Mouse (Mus musculus): ENCODE results near the gene Fzd9. TPM values are rescaled to one million over a fixed set of nuclear protein-coding genes. Genes with fewer than 3 reads are reported as not detected.

The Fzd9 gene
- total and polyA plus RNA-seq, 3 experiments, result not detected

DNA sequence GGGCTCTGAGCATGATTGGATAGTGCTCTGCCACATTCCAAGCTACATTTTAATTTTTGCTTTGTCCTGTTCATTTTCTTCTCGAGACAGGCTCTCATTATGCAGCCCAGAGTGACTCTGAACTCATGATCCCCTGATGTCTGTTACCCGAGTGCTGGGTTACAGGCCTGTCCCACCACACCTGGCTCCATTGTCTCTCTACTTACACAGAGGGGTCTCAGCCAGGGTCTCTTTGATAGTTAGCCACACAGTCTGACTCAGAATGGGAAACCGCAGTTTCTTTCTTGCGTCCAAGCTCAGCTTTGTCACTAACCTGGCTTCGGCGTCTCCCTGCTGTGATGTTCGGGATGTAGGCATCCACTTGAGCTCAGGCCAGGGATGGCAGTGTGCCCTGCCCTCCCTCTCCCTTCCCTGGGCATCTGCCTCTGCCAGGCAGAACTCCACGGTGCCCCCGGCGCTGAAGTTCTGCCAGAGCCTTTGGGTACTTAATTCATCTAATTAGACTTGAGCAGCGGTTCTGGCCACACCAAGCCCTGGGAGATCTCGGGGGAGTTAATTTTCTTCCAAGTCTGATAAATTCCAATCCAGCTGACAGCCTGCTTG is 20.6 kb upstream of the Fzd9 start:
- Histone ChIP-seq H3K9ac (ENCODE audit: insufficient read depth, low read depth) (no peak overlapping the region), H3K9me3 (replicated peaks; ENCODE audit: low read length) (no peaks in the 10 kb centered on the region), H3K27me3 (replicated peaks) (peaks cover 54% of the 10 kb centered on the region), H3K27ac (ENCODE audit: insufficient read depth, low read depth) (no peak overlapping the region), H3K4me3 (replicated peaks in 1 of 3; ENCODE audit: low read depth in 2 of 3, low read length in 2 of 3, poor library complexity in 1 of 3) (no peak overlapping the region), H3K4me2 (ENCODE audit: insufficient read depth, low read depth, poor library complexity, severe bottlenecking) (no peak overlapping the region), H3K4me1 (ENCODE audit: control insufficient read depth in 1 of 2, insufficient read depth in 2 of 2) (peaks cover 0 to 5% of the 10 kb centered on the region in 2 experiments; a peak in 3 of 4 replicates), H3K79me2 (replicated peaks; ENCODE audit: control insufficient read depth, extremely low read depth, insufficient read depth, poor library complexity, severe bottlenecking) (no peaks in the 10 kb centered on the region), H3K36me3 (replicated peaks in 1 of 2; ENCODE audit: control insufficient read depth in 1 of 2, insufficient read depth in 1 of 2, low read length in 1 of 2) (no peaks in the 10 kb centered on the region)
- TF ChIP-seq PAX5 (IDR thresholded peaks at IDR 0.05; ENCODE audit: low read length), result no peak
- no peak for TF ChIP-seq JUN (IDR thresholded peaks at IDR 0.05; ENCODE audit: insufficient read depth, low read depth, low read length)
- TF ChIP-seq SIN3A (IDR thresholded peaks at IDR 0.05; ENCODE audit: low read length), result no peak
- no peak for TF ChIP-seq POLR2A (IDR thresholded peaks at IDR 0.05; ENCODE audit: low read depth, low read length)
- no peak for TF ChIP-seq JUND (conservative IDR thresholded peaks at IDR 0.05; ENCODE audit: low read depth, low read length)
- TF ChIP-seq USF2 (conservative IDR thresholded peaks at IDR 0.05; ENCODE audit: low read depth, low read length), result no peak
- dilution Hi-C loops (cut with MboI; ENCODE audit: extremely low pct_ligation_motif_present, extremely low pct_unique_long_range_greater_than_20kb, low sequenced_read_pairs), result no loop called here
- in situ Hi-C loops (cut with MboI; ENCODE audit: low pct_ligation_motif_present, low pct_unique_long_range_greater_than_20kb, low sequenced_read_pairs), result no loop called here
- no peak for DNase-seq (ENCODE audit: extremely low read depth)

DNA sequence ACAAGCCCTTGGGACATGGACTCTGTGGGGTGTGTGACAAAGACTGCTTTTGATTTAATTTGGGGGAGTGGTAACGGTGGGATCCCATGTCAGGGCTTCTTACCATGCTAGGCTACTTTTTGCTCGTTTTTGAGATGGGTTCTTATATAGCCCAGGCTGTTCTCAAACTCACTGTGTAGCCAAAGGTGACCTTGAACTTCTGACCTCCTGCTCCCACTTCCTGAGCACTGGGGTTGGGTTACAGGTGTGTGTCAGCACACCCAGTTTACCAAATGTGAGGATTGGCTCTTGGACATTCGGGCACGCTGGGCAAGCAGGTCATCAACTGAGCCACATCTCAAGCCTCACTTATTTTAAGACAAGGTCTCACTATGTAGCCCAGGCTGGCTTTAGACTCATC is 19.3 kb upstream of the Fzd9 start:
- no peak overlapping the region for H3K4me3 ChIP-seq (replicated peaks in 1 of 3; ENCODE audit: low read depth in 2 of 3, low read length in 2 of 3, poor library complexity in 1 of 3)
- no peaks in the 10 kb centered on the region for H3K9me3 ChIP-seq (replicated peaks; ENCODE audit: low read length)
- no peaks in the 10 kb centered on the region for H3K79me2 ChIP-seq (replicated peaks; ENCODE audit: control insufficient read depth, extremely low read depth, insufficient read depth, poor library complexity, severe bottlenecking)
- no peaks in the 10 kb centered on the region for H3K36me3 ChIP-seq (replicated peaks in 1 of 2; ENCODE audit: control insufficient read depth in 1 of 2, insufficient read depth in 1 of 2, low read length in 1 of 2)
- in situ Hi-C loops (cut with MboI; ENCODE audit: low pct_ligation_motif_present, low pct_unique_long_range_greater_than_20kb, low sequenced_read_pairs), result no loop called here
- dilution Hi-C loops (cut with MboI; ENCODE audit: extremely low pct_ligation_motif_present, extremely low pct_unique_long_range_greater_than_20kb, low sequenced_read_pairs), result no loop called here
- no peak overlapping the region for H3K4me2 ChIP-seq (ENCODE audit: insufficient read depth, low read depth, poor library complexity, severe bottlenecking)
- H3K27ac ChIP-seq (ENCODE audit: insufficient read depth, low read depth), result no peak overlapping the region
- peaks cover 48% of the 10 kb centered on the region for H3K27me3 ChIP-seq (replicated peaks)
- DNase-seq (ENCODE audit: extremely low read depth), result no peak
- TF ChIP-seq JUN (IDR thresholded peaks at IDR 0.05; ENCODE audit: insufficient read depth, low read depth, low read length), result no peak
- TF ChIP-seq RCOR1 (conservative IDR thresholded peaks at IDR 0.05; ENCODE audit: low read depth, low read length), result no peak
- TF ChIP-seq ZKSCAN1 (IDR thresholded peaks at IDR 0.05; ENCODE audit: borderline replicate concordance, low read depth, low read length), result no peak
- no peak for TF ChIP-seq ZNF384 (IDR thresholded peaks at IDR 0.05; ENCODE audit: low read depth, low read length)
- TF ChIP-seq POLR2AphosphoS2 (IDR thresholded peaks at IDR 0.05; ENCODE audit: low read depth, low read length), result no peak
- TF ChIP-seq MEF2A (IDR thresholded peaks at IDR 0.05; ENCODE audit: borderline replicate concordance, low read depth, low read length), result no peak
- no peak for TF ChIP-seq NELFE (IDR thresholded peaks at IDR 0.05; ENCODE audit: low read depth, low read length)
- TF ChIP-seq CHD2 (IDR thresholded peaks at IDR 0.05; ENCODE audit: low read length), result no peak
- no peak for TF ChIP-seq MXI1 (IDR thresholded peaks at IDR 0.05; ENCODE audit: low read depth, low read length)
- no peak for TF ChIP-seq MAZ (IDR thresholded peaks at IDR 0.05; ENCODE audit: low read depth, low read length)
- no peak for TF ChIP-seq POLR2A (IDR thresholded peaks at IDR 0.05; ENCODE audit: low read depth, low read length)
- no peak for TF ChIP-seq CTCF (conservative IDR thresholded peaks at IDR 0.05 in 1 of 2, IDR thresholded peaks at IDR 0.05 in 1 of 2; ENCODE audit: low read depth in 2 of 2, low read length in 2 of 2)
- H3K9ac ChIP-seq (ENCODE audit: insufficient read depth, low read depth), result no peak overlapping the region
- H3K4me1 ChIP-seq (ENCODE audit: control insufficient read depth in 1 of 2, insufficient read depth in 2 of 2), result peaks cover 0 to 5% of the 10 kb centered on the region in 2 experiments; a peak in 3 of 4 replicates
